Mouse (Mus musculus) midbrain, postnatal 0 days (tissue): Measurements from ENCODE around the gene Ucp2. TPM values are rescaled to one million over a fixed set of nuclear protein-coding genes. Genes with fewer than 3 reads are reported as not detected.
A peak's percentile ranks its signal among the peaks of the same experiment; 100 is the strongest.

Experiments used
- ATAC-seq: fragments of 200-750 bp; cut with Nextera tagmentation; 2 replicates; pipeline ENCODE4 v1.8.0; 2017; ENCODE audit warnings: moderate number of reproducible peaks, mild to moderate bottlenecking, moderate TSS enrichment, moderate library complexity; ENCODE audit not compliant: low FRiP score
- DNase-seq: peaks from one replicate; pipeline ENCODE4 v3.0.0-alpha.2; 2015; ENCODE audit warnings: low spot score
- H3K27ac ChIP-seq: fragments of 300-500 bp; sonication (generic); 2 replicates; pipeline ENCODE4 v1.5.1; 2014; ENCODE audit warnings: low read depth, mild to moderate bottlenecking, low read length, mixed read lengths
- H3K27me3 ChIP-seq: fragments of 300-500 bp; sonication (generic); 2 replicates; pipeline ENCODE4 v1.6.1; 2014; ENCODE audit warnings: low read length, control low read depth, mixed read lengths; ENCODE audit not compliant: insufficient read depth
- H3K36me3 ChIP-seq: fragments of 300-500 bp; sonication (generic); 2 replicates; pipeline ENCODE4 v1.6.1; 2014; ENCODE audit warnings: low read length, control low read depth, mixed read lengths; ENCODE audit not compliant: insufficient read depth
- H3K4me1 ChIP-seq: fragments of 300-500 bp; sonication (generic); 2 replicates; pipeline ENCODE4 v1.6.1; 2014; ENCODE audit warnings: mild to moderate bottlenecking, control low read depth, antibody characterized with exemption, low read length, mixed read lengths; ENCODE audit not compliant: insufficient read depth
- H3K4me2 ChIP-seq: fragments of 300-500 bp; sonication (generic); 2 replicates; pipeline ENCODE4 v1.6.1; 2014; ENCODE audit warnings: low read depth, mild to moderate bottlenecking, low read length, mixed read lengths; ENCODE audit not compliant: poor library complexity, severe bottlenecking
- H3K4me3 ChIP-seq: fragments of 300-500 bp; sonication (generic); 2 replicates; pipeline ENCODE4 v1.5.1; 2014; ENCODE audit warnings: low read depth, mild to moderate bottlenecking, low read length, moderate library complexity
- H3K9ac ChIP-seq: fragments of 300-500 bp; sonication (generic); replicated peaks from 2 replicates; pipeline ENCODE4 v1.6.1; 2014; ENCODE audit warnings: mild to moderate bottlenecking, low read length, moderate library complexity, mixed read lengths; ENCODE audit not compliant: poor library complexity, severe bottlenecking
- H3K9me3 ChIP-seq: fragments of 300-500 bp; sonication (generic); 2 replicates; pipeline ENCODE4 v1.6.1; 2016; ENCODE audit warnings: low read length, control low read depth
- CTCF ChIP-seq: IDR thresholded peaks from 2 replicates; pipeline ENCODE4 v1.5.1; 2016; ENCODE audit warnings: antibody characterized with exemption, mild to moderate bottlenecking
- WGBS: fragments of 180-500 bp; shearing (Covaris S2); extraction: QIAGEN DNeasy Blood & Tissue Kit; methylation state at CpG from one replicate; pipeline ENCODE4 v1.1.7; 2014; 5-methylcytosine and 5-hydroxymethylcytosine counted together
- polyA plus RNA-seq: library from polyadenylated mRNA; unstranded; fragments of >200 nt; fragmentation: Nextera tagmentation; extraction: Ambion mirVana; gene quantifications from 2 replicates; pipeline ENCODE4 v1.2.1, GENCODE M21; 2015
- total RNA-seq: library from RNA; depleted of rRNA; stranded (reverse); fragments of >200 nt; gene quantifications from 2 replicates; pipeline ENCODE4 v1.2.3, GENCODE M21; 2014; rRNA removed

The Ucp2 gene
- total RNA-seq, result 93.0 and 118 TPM in 2 replicates
- polyA plus RNA-seq, result 99.5 and 99.9 TPM in 2 replicates

DNA sequence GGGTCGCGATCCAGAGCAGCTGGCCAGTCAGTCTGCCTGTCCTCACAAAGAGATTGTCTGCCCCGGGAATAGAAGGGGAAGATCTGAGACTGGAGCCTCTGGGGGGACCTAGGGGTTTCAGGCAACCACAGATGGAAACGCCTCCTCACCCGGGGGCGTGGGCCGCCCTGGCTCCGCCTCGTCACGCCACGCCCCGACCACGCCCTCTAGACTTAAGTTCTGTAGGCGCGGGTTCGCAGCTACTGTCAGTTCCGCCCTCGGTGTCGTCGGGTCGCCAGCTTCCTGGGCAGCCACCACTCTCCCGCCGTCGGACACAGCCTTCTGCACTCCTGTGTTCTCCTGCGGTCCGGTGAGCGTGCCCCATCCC is at the start of gene Ucp2:
Gene Ucp2 (plus strand): TSS at position 221 of the 367 bp plus-strand sequence.
- Histone ChIP-seq H3K4me3 (peak within 1 kb of the TSS; percentile 34), H3K36me3 (0 out of 2 replicates have a peak, but pooled peaks cover 3% of the 10 kb centered on the region), H3K9ac (peak within 1 kb of the TSS; percentile 37; the same call in 1 of the 2 replicates), H3K4me1 (peaks cover 12% of the 10 kb centered on the region; the same call in 1 of the 2 replicates), H3K4me2 (peak within 1 kb of the TSS; percentile 58), H3K9me3 (no peaks in the 10 kb centered on the region), H3K27me3 (no peaks in the 10 kb centered on the region), H3K27ac (peak within 1 kb of the TSS; percentile 18; the same call in 1 of the 2 replicates)
- DNase-seq, result peak; percentile 58
- WGBS, result 1% methylated on average over 26 of the region's 27 CpGs
- TF ChIP-seq CTCF, result no peak
- ATAC-seq, result no peak

DNA sequence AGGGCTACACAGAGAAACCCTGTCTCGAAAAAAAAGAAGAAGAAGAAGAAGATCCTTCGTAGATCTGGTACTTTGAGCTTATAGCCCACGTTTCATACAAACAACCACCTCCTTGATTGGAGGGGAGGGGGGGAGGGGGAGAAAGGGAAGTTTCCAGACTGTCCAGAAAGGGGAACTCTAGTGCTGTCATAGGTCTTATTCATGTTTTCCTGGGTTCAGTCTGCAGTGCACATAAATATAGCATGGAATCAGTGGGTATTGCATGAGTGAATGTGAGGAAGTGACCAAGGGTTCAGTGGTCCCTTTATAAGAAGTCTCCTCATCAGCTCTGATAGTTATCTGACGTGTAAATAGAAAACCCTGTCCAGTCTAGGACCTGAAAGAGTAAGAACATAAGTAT is 49.4 kb upstream of the Ucp2 start:
- ATAC-seq (no peak), DNase-seq (no peak)
- TF ChIP-seq CTCF, result no peak
- Histone ChIP-seq H3K4me2 (no peak overlapping the region), H3K4me3 (no peak overlapping the region), H3K4me1 (no peaks in the 10 kb centered on the region), H3K27ac (no peak overlapping the region), H3K9ac (no peak overlapping the region), H3K36me3 (peaks cover 43% of the 10 kb centered on the region), H3K9me3 (no peaks in the 10 kb centered on the region), H3K27me3 (no peaks in the 10 kb centered on the region)
- 95% methylated on average over 4 of the region's 4 CpGs for WGBS

- H3K4me2 ChIP-seq, result no peak overlapping the region
- no peaks in the 10 kb centered on the region for H3K27me3 ChIP-seq
- no peak overlapping the region for H3K27ac ChIP-seq
- H3K4me3 ChIP-seq, result no peak overlapping the region
- WGBS, result 97% methylated on average over 5 of the region's 5 CpGs
- peaks cover 46% of the 10 kb centered on the region for H3K36me3 ChIP-seq
- H3K9ac ChIP-seq, result no peak overlapping the region
- ATAC-seq (no peak), DNase-seq (no peak)
- no peaks in the 10 kb centered on the region for H3K9me3 ChIP-seq
- TF ChIP-seq CTCF, result no peak
- no peaks in the 10 kb centered on the region for H3K4me1 ChIP-seq
Observed at GRCm38 (mm10) chr7:100446271-100446670, 46.9 kb upstream of the Ucp2 start.

- 97% methylated on average over 12 of the region's 12 CpGs for WGBS
- H3K4me3 ChIP-seq, result no peak overlapping the region
- H3K9ac ChIP-seq, result no peak overlapping the region
- H3K4me1 ChIP-seq, result no peaks in the 10 kb centered on the region
- no peak overlapping the region for H3K4me2 ChIP-seq
- no peak for DNase-seq
- H3K36me3 ChIP-seq, result peaks cover 52% of the 10 kb centered on the region
- H3K27me3 ChIP-seq, result no peaks in the 10 kb centered on the region
- TF ChIP-seq CTCF, result no peak
- no peaks in the 10 kb centered on the region for H3K9me3 ChIP-seq
- H3K27ac ChIP-seq, result no peak overlapping the region
- ATAC-seq, result no peak
Observed at GRCm38 (mm10) chr7:100448530-100448929, 44.6 kb upstream of the Ucp2 start.

GRCm38 (mm10) chr7:100448985-100449384 is 44.2 kb upstream of the Ucp2 start:
- DNase-seq (no peak), ATAC-seq (no peak)
- WGBS, result 94% methylated on average over 3 of the region's 3 CpGs
- H3K4me3 ChIP-seq, result no peak overlapping the region
- H3K4me2 ChIP-seq, result no peak overlapping the region
- no peak overlapping the region for H3K9ac ChIP-seq
- no peaks in the 10 kb centered on the region for H3K9me3 ChIP-seq
- H3K36me3 ChIP-seq, result peaks cover 56% of the 10 kb centered on the region
- H3K4me1 ChIP-seq, result no peaks in the 10 kb centered on the region
- H3K27ac ChIP-seq, result no peak overlapping the region
- no peak for TF ChIP-seq CTCF
- no peaks in the 10 kb centered on the region for H3K27me3 ChIP-seq

DNA sequence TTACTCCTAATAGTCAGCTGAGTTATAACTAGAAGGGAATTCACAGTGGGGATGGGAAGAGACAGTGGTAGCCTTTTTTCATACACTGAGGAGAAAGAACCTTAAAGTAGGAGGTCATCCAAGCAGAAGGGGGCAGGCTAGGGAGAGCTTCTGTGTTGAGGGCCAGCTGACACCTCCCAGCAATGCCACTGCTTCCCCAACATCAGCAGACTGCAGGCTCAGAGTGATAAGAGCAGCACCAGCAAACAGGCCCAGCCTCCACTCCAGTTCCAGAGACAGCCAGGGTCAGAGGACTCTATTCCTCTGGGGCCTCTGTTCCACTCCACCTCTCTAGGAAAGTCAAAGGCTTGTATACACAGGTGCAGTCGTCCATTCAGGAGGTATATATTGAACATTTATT is 35.0 kb upstream of the Ucp2 start:
- Histone ChIP-seq H3K9ac (no peak overlapping the region), H3K27ac (no peak overlapping the region), H3K36me3 (peaks cover 47% of the 10 kb centered on the region), H3K4me3 (no peak overlapping the region), H3K9me3 (no peaks in the 10 kb centered on the region), H3K4me1 (no peaks in the 10 kb centered on the region), H3K4me2 (no peak overlapping the region), H3K27me3 (no peaks in the 10 kb centered on the region)
- WGBS, result 76% methylated on average over 1 of the region's 1 CpGs
- ATAC-seq (no peak), DNase-seq (no peak)
- no peak for TF ChIP-seq CTCF
